Mouse (Mus musculus) heart, postnatal 0 days (tissue): ENCODE results near the gene Abhd10.

Experiments used
- CTCF ChIP-seq: IDR thresholded peaks from 2 replicates; pipeline ENCODE4 v1.5.1; 2016; ENCODE audit warnings: antibody characterized with exemption, control low read depth, low read depth
- EP300 ChIP-seq: IDR thresholded peaks from 2 replicates; pipeline ENCODE4 v1.6.1; 2016; ENCODE audit warnings: antibody characterized with exemption, low read depth

GRCm38 (mm10) chr16:45718296-45718695, 24.5 kb downstream of the Abhd10 start:
- no peak for TF ChIP-seq CTCF
- no peak for TF ChIP-seq EP300
